Mouse (Mus musculus) liver, adult (tissue): ENCODE measurements around the gene Bcl11b.

ENCODE experiments used
- GATA4 ChIP-seq: IDR thresholded peaks from 2 replicates; pipeline ENCODE4 v1.6.1; 2014; ENCODE audit warnings: mild to moderate bottlenecking, low read length; ENCODE audit not compliant: insufficient replicate concordance

Gene Bcl11b

GRCm38 (mm10) chr12:108001652-108002340 lies 1.6 kb downstream of the Bcl11b start:
- no peak for TF ChIP-seq GATA4

DNA sequence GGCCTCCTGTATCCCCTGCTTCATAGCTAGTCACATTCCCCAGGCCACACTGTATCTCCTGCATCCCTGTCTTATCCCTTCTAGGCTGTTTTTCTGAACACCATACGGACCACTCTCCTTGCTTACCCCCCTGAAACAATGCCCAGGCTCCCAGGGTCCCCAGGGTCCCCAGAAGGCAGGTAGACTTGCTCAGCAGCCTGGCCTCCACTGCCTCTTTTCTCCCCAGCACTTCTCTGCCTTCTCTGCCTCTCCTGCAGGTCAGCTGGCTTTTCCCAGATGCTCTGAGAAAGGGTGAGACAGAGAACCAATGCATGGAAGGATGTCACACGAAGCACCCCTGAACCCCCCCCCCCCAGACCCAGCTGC lies 2.7 kb downstream of the Bcl11b start:
- TF ChIP-seq GATA4: no peak

GRCm38 (mm10) chr12:107999751-108000714 lies 3.4 kb downstream of the Bcl11b start:
- no peak for TF ChIP-seq GATA4

GRCm38 (mm10) chr12:107998746-107999145 lies 4.7 kb downstream of the Bcl11b start:
- no peak for TF ChIP-seq GATA4

DNA sequence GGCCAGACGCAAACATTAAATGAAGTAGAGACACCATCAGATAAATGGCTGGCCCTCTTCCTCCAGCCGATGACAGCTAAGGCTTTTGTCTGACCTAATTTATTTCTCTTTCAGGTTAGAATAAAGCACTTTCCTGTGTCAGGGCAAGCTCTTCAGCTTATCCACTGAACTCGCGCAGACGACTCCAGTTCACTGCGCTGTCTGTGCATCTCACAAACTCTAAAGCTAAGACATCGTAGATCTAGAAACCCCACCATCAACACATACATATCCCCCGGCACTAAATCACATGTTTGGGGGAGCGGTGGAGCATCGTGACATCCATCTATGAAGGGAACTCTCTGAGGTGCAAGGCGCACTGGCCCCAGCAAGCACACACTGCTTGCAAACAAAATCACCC lies 5.5 kb downstream of the Bcl11b start:
- no peak for TF ChIP-seq GATA4

DNA sequence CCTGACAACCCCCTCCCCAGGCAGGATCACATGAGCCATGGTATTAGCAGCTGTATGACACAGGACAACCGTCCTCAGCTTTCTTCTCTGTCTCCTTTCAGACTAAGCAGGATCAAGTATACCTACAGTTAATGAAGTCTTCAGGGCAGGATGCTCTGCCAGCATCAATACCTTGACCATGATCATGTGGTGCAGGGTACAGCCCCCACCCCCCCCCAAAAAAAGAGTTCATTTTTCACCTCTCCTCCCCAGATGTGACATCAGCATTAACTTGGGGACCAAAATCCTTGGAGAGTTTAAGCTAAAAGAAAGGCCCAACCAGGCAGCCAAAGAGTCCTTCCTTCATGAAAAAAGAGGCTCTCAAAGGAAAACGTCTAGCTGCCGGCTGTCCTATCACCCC lies 6.2 kb downstream of the Bcl11b start:
- TF ChIP-seq GATA4: no peak

- TF ChIP-seq GATA4: no peak
These were observed 6.6 kb downstream of the Bcl11b start for GRCm38 (mm10) chr12:107996773-107997172.

- TF ChIP-seq GATA4: no peak
These were observed 7.2 kb downstream of the Bcl11b start for GRCm38 (mm10) chr12:107996216-107996615.

DNA sequence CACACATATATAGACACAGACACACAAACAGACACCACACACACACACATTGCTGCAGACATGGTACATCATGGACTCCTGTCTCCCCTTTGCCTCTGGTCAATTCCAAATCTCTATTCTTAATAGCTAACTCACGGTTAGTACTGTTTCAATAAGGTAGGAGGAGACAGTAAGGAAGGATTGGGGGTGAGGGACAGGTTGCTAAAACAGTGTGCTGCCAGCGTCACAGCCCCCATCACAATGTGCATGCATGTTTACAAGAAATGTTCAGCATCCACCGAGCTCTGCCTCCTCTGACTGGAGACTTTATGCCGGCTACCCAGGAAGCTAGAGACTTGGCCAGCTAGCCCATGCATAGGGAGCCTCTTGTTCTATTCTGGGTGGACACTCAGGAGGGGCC lies 9.0 kb downstream of the Bcl11b start:
- no peak for TF ChIP-seq GATA4

GRCm38 (mm10) chr12:107993029-107993428 lies 10.4 kb downstream of the Bcl11b start:
- no peak for TF ChIP-seq GATA4

DNA sequence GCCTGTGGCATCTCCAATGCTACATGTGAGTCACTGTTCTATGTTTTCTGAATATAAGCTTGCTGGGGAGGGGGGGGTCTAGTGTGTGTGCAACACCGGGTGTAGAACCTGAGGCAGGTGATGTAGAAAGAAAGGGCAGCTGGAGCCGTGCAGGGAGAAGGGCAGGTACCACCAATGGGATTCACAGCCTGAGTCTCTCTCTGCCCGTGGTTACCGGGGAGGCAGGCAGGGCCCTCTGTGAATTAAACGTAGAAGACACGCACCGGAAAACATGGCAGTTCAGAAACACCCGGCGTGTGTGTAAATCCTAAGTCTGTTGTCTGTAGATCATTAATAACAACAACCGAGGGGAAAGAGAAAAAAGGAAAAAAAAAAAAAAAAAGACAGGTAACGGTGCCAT lies 12.2 kb downstream of the Bcl11b start:
- no peak for TF ChIP-seq GATA4

DNA sequence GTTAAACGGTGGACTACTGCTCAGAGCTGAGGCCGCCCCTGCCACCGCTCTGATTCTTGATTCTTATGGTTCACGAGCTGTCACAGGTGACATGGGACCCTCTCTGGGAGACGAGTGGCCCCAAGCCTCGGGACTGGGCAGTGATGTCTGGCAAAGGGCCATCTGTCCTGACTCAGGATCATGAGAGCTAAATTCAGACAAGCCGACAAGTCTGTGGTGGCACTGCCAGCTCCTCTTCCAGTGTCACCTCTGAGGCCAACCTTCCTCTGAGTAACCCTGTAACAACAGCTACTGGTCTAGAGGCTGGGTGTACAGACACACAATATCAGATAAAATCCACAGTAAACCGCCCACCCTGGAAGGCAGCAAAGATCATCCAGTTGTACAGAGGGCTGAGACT lies 20.2 kb downstream of the Bcl11b start:
- TF ChIP-seq GATA4: no peak

DNA sequence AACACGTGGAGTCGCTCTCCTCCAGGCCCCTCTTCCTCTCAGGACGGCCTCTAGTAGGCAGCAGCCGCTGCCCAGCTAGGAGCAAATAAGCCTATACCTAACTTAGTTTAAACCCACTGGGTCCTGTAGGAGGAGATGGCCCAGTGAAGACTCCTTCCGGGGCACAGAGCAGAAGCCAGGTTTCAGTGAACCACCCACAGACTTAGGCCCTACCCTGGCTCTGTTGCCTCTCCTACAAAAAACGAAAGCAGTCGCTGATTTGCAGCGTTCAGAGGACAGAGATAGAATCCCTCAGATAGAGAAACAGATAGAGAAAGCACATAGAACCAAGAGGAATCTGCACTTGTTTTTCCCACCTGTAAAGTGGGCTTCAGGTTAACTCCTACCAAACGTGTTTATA lies 21.1 kb downstream of the Bcl11b start:
- TF ChIP-seq GATA4: no peak

- no peak for TF ChIP-seq GATA4
These were observed 22.2 kb downstream of the Bcl11b start for GRCm38 (mm10) chr12:107981231-107981630.

- TF ChIP-seq GATA4: no peak
These were observed 23.0 kb downstream of the Bcl11b start for GRCm38 (mm10) chr12:107980261-107980961.
